Mouse (Mus musculus): ENCODE results near the gene B830017H08Rik.
A peak's percentile ranks its signal among the peaks of the same experiment; 100 is the strongest.

B830017H08Rik gene

GRCm38 (mm10) chr16:17851331-17851730 lies 18.4 kb downstream of the B830017H08Rik start:
- no peak for DNase-seq (ENCODE audit: low read depth, low spot score)

GRCm38 (mm10) chr16:17851860-17852259 lies 18.9 kb downstream of the B830017H08Rik start:
- no peak for DNase-seq (ENCODE audit: low read depth, low spot score)

- no peak for DNase-seq (ENCODE audit: low read depth, low spot score)
Measured at GRCm38 (mm10) chr16:17853263-17853662, 20.3 kb downstream of the B830017H08Rik start.

GRCm38 (mm10) chr16:17857157-17857556 lies 24.2 kb downstream of the B830017H08Rik start:
- no peak for DNase-seq (ENCODE audit: low read depth, low spot score)

- DNase-seq (ENCODE audit: low read depth, low spot score) = peak; percentile 20
Measured at GRCm38 (mm10) chr16:17858592-17858991, 25.7 kb downstream of the B830017H08Rik start.

- DNase-seq (ENCODE audit: low read depth, low spot score) = no peak
Measured at GRCm38 (mm10) chr16:17865293-17865692, 32.4 kb downstream of the B830017H08Rik start.

- peak; percentile 11 for DNase-seq (ENCODE audit: low read depth, low spot score)
Measured at GRCm38 (mm10) chr16:17865770-17866169, 32.8 kb downstream of the B830017H08Rik start.

- DNase-seq (ENCODE audit: low read depth, low spot score) = no peak
Measured at GRCm38 (mm10) chr16:17871248-17871647, 38.3 kb downstream of the B830017H08Rik start.

GRCm38 (mm10) chr16:17872995-17873394 lies 40.1 kb downstream of the B830017H08Rik start:
- no peak for DNase-seq (ENCODE audit: low read depth, low spot score)

- no peak for DNase-seq (ENCODE audit: low read depth, low spot score)
Measured at GRCm38 (mm10) chr16:17875174-17875573, 42.3 kb downstream of the B830017H08Rik start.

- no peak for DNase-seq (ENCODE audit: low read depth, low spot score)
Measured at GRCm38 (mm10) chr16:17876096-17876495, 43.2 kb downstream of the B830017H08Rik start.

- no peak for DNase-seq (ENCODE audit: low read depth, low spot score)
Measured at GRCm38 (mm10) chr16:17879571-17879970, 46.6 kb downstream of the B830017H08Rik start.

- no peak for DNase-seq (ENCODE audit: low read depth, low spot score)
Measured at GRCm38 (mm10) chr16:17882196-17882595, 49.3 kb downstream of the B830017H08Rik start.

- DNase-seq (ENCODE audit: low read depth, low spot score) = no peak
Measured at GRCm38 (mm10) chr16:17884116-17884515, 51.2 kb downstream of the B830017H08Rik start.

All from forelimb bud, embryonic 11.5 days (tissue).